Mouse (Mus musculus): Measurements from ENCODE around the gene Olfr780. TPM values are rescaled to one million over a fixed set of nuclear protein-coding genes. Genes with fewer than 3 reads are reported as not detected.

The Olfr780 gene
- not detected in 4 replicates for total RNA-seq (2023; ENCODE audit: inconsistent age)

GRCm38 (mm10) chr10:129317817-129318216 lies at the start of gene Olfr780:
Olfr780 (plus strand) TSS chr10:129318117.

GRCm38 (mm10) chr10:129271081-129271535 lies 46.8 kb upstream of the Olfr780 start, which contains the start of gene Olfr777:
Olfr777 (minus strand) TSS chr10:129271485.

GRCm38 (mm10) chr10:129328554-129328953 lies 10.6 kb downstream of the Olfr780 start, which contains the start of gene Olfr781:
Olfr781 (plus strand) TSS chr10:129328854.

GRCm38 (mm10) chr10:129348550-129348949 lies 30.6 kb downstream of the Olfr780 start, which contains the start of gene Olfr782:
Olfr782 (plus strand) TSS chr10:129348850.

Other genes with a start within 250 kb of the Olfr780 start
- gene Olfr766-ps1, start 249.1 kb upstream of the Olfr780 start, total RNA-seq (2023; ENCODE audit: inconsistent age) = not detected in 4 replicates
- not detected in 4 replicates for gene Olfr767, start 235.2 kb upstream of the Olfr780 start, total RNA-seq (2023; ENCODE audit: inconsistent age)
- gene Olfr768, start 218.7 kb upstream of the Olfr780 start, total RNA-seq (2023; ENCODE audit: inconsistent age) = not detected in 4 replicates
- not detected in 4 replicates for gene Olfr769, start 200.3 kb upstream of the Olfr780 start, total RNA-seq (2023; ENCODE audit: inconsistent age)
- not detected in 4 replicates for gene Olfr770, start 179.1 kb upstream of the Olfr780 start, total RNA-seq (2023; ENCODE audit: inconsistent age)
- gene Olfr771, start 153.4 kb upstream of the Olfr780 start, total RNA-seq (2023; ENCODE audit: inconsistent age) = not detected in 4 replicates
- not detected in 4 replicates for gene Olfr772, start 140.2 kb upstream of the Olfr780 start, total RNA-seq (2023; ENCODE audit: inconsistent age)
- not detected in 4 replicates for gene Olfr773, start 130.7 kb upstream of the Olfr780 start, total RNA-seq (2023; ENCODE audit: inconsistent age)
- gene Olfr774, start 81.9 kb upstream of the Olfr780 start, total RNA-seq (2023; ENCODE audit: inconsistent age) = not detected in 4 replicates
- 0.24 TPM in 1 of 4 replicates, not detected in the others for gene Olfr775, start 69.7 kb upstream of the Olfr780 start, total RNA-seq (2023; ENCODE audit: inconsistent age)
- gene Olfr776, start 59.0 kb upstream of the Olfr780 start, total RNA-seq (2023; ENCODE audit: inconsistent age) = not detected in 4 replicates
- not detected in 4 replicates for gene Olfr777, start 46.6 kb upstream of the Olfr780 start, total RNA-seq (2023; ENCODE audit: inconsistent age)
- not detected in 4 replicates for gene Olfr781, start 10.7 kb downstream of the Olfr780 start, total RNA-seq (2023; ENCODE audit: inconsistent age)
- not detected in 4 replicates for gene Olfr782, start 30.7 kb downstream of the Olfr780 start, total RNA-seq (2023; ENCODE audit: inconsistent age)
- gene Olfr784, start 66.0 kb downstream of the Olfr780 start, total RNA-seq (2023; ENCODE audit: inconsistent age) = 0.15 to 0.16 TPM in 2 of 4 replicates, not detected in the others
- gene Olfr785, start 87.3 kb downstream of the Olfr780 start, total RNA-seq (2023; ENCODE audit: inconsistent age) = not detected in 4 replicates
- gene Olfr786, start 109.2 kb downstream of the Olfr780 start, total RNA-seq (2023; ENCODE audit: inconsistent age) = not detected in 4 replicates
- gene Olfr787, start 143.7 kb downstream of the Olfr780 start, total RNA-seq (2023; ENCODE audit: inconsistent age) = not detected in 4 replicates
- not detected in 4 replicates for gene Olfr788, start 152.9 kb downstream of the Olfr780 start, total RNA-seq (2023; ENCODE audit: inconsistent age)
- not detected in 4 replicates for gene Olfr789, start 166.6 kb downstream of the Olfr780 start, total RNA-seq (2023; ENCODE audit: inconsistent age)
- gene Olfr790, start 180.4 kb downstream of the Olfr780 start, total RNA-seq (2023; ENCODE audit: inconsistent age) = not detected in 4 replicates
- not detected in 4 replicates for gene Olfr791, start 203.7 kb downstream of the Olfr780 start, total RNA-seq (2023; ENCODE audit: inconsistent age)
- not detected in 4 replicates for gene Olfr792, start 221.0 kb downstream of the Olfr780 start, total RNA-seq (2023; ENCODE audit: inconsistent age)
- gene Olfr794, start 249.5 kb downstream of the Olfr780 start, total RNA-seq (2023; ENCODE audit: inconsistent age) = not detected in 4 replicates